Mouse (Mus musculus) spleen, adult 2 months (tissue): ENCODE measurements around the gene Gipc1.

Source experiments
- CTCF ChIP-seq: fragments of 200-500 bp; IDR thresholded peaks from 2 replicates; pipeline ENCODE4 v1.5.1; 2011; ENCODE audit warnings: mild to moderate bottlenecking, inconsistent platforms; ENCODE audit not compliant: insufficient read depth, insufficient read length, insufficient replicate concordance; ENCODE audit errors: extremely low read depth
- POLR2A ChIP-seq: fragments of 200-500 bp; IDR thresholded peaks from 2 replicates; pipeline ENCODE4 v1.6.1; 2011; ENCODE audit warnings: low read depth, low read length, inconsistent platforms

DNA sequence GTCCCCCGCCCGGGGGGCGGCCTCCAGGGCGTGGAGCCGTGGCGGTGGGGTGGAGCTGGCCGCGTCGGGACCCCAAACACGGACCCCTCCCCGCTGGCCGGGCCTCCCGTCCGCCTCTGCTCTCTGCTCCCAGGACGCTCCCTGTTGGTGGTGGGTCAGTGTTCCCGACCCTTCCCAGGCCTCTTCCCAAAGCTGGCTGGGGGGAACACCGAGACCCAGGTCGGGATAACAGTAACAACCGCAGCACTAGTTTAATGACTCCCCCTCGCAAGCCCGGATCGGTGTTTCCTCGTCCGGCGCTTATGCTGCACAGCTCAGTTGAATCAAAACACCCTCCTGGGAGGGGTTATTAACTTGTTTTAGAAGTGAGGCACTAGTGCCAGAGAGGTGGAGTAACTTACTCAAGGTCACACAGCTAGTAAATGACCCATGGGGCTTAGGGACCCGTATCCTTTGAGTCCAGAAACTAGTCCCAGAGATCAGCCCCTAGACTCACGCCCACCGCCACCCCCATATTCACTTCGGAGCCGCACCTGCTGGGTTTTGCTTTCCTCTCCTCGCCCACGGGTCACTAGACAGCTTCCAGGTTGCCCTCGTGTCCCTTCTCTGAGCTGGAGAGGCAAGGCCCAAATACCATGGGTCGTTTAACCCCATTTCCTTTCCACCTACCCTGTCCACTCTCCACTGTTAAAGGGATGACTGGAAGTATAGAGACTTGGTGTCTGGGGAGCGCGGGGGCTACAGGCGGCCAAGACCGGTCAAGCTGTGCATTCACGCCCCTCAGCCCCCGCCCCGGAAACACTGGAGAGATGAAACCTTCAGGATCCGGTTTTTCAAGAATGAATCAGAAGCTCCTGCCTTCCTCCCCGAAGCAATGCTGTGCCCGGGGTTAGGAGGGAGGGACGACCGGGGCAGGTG is 526 bp downstream of the Gipc1 start:
- TF ChIP-seq CTCF (no peak), POLR2A (no peak)
